Mouse (Mus musculus) embryonic fibroblast, embryonic 13.5 days (primary cell): Measurements from ENCODE around the gene Trim54. TPM values are rescaled to one million over a fixed set of nuclear protein-coding genes. Genes with fewer than 3 reads are reported as not detected.
A peak's percentile ranks its signal among the peaks of the same experiment; 100 is the strongest.

Experiments used
- H3K27ac ChIP-seq: 2 replicates; pipeline ENCODE4 v1.5.1; 2012; ENCODE audit warnings: low read length, control low read depth, inconsistent platforms; ENCODE audit not compliant: insufficient read depth
- H3K4me1 ChIP-seq: 2 replicates; pipeline ENCODE4 v1.6.1; 2011; ENCODE audit warnings: low read length; ENCODE audit not compliant: control insufficient read depth, insufficient read depth
- H3K4me3 ChIP-seq: 2 replicates; pipeline ENCODE4 v1.5.1; 2011; ENCODE audit warnings: mild to moderate bottlenecking, control low read depth, low read length; ENCODE audit not compliant: insufficient read depth
- CTCF ChIP-seq: IDR thresholded peaks from 2 replicates; pipeline ENCODE4 v1.5.1; 2011; ENCODE audit warnings: mild to moderate bottlenecking, control low read depth, low read length, moderate library complexity, borderline replicate concordance; ENCODE audit not compliant: insufficient read depth
- POLR2A ChIP-seq: IDR thresholded peaks from 2 replicates; pipeline ENCODE4 v1.6.1; 2011; ENCODE audit warnings: low read depth, mild to moderate bottlenecking, control low read depth, low read length, moderate library complexity
- polyA plus RNA-seq: library from polyadenylated mRNA; stranded (reverse); fragments of >200 nt; gene quantifications from 2 replicates; pipeline ENCODE4 v1.2.4, GENCODE M21; 2011; ENCODE audit warnings: low read depth; ENCODE audit not compliant: missing spikeins, insufficient read length

Gene Trim54
- polyA plus RNA-seq, 1 experiment, result not detected

GRCm38 (mm10) chr5:31083949-31084348 is 32.6 kb upstream of the Trim54 start:
- Histone ChIP-seq H3K4me3 (no peak overlapping the region), H3K4me1 (peaks cover 12% of the 10 kb centered on the region), H3K27ac (no peak overlapping the region)
- TF ChIP-seq CTCF, result no peak
- no peak for TF ChIP-seq POLR2A

DNA sequence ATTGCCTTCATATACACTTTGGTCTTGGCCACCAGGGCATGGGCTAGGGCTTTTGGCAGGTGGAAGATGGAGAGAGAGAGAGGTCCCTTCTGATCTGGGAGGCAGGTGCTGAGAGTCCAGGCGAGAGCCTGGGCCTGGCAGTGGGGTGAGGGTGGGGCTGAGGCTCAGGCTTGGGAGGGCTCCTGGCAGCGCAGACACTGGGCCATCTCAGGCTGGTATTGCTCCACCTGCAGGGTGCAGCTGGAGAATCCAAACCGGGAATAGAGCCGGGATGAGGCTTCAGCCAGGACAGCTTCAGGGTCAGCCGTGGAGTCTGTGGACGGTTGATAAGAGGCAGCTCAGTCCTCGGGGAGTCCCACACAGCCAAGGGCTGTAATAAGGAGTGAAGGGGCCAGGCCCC is 29.9 kb upstream of the Trim54 start:
- TF ChIP-seq CTCF (no peak), POLR2A (no peak)
- Histone ChIP-seq H3K27ac (no peak overlapping the region), H3K4me3 (no peak overlapping the region), H3K4me1 (peaks cover 12% of the 10 kb centered on the region)

GRCm38 (mm10) chr5:31087131-31087530 is 29.4 kb upstream of the Trim54 start:
- Histone ChIP-seq H3K27ac (no peak overlapping the region), H3K4me1 (peaks cover 12% of the 10 kb centered on the region), H3K4me3 (no peak overlapping the region)
- TF ChIP-seq CTCF (no peak), POLR2A (no peak)

DNA sequence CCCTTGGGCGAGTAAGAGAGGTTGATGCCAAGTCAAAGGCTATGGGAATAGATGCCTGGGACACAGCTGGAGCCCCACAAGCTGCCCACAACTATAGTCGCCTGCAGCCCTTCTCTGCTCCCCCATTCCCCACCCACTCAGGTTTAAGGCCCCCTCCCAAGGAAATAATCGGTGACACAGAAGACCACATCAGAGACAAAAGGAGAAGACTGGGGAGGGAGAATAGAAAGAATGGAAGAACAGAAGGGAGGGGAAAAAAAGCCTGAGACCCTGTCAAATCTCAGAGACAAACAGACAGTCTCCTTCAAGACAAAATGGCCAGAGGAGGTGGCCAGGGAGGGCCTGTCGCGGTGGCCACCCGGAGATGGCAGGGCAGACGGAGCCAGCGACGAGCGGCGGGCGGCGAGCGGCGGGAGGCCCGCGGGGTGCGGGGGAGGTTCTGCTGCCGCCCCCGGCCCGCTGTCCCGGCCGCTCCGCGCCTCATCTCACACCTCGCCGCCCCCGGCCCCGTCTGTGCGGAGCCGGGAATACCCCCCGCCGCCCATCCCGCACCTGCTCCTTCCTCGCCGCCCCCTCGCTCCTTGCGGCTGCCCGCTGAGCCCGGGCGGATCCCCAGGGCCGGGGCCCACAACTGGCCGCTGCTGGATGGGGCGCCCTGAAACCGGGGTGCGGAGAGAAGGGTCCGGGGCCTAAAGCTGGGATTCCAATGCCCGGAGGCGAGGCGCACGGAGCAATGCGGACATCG is 24.1 kb upstream of the Trim54 start:
- H3K4me1 ChIP-seq, result 0 out of 2 replicates have a peak, but pooled peaks cover under 1% of the 10 kb centered on the region
- no peak overlapping the region for H3K4me3 ChIP-seq
- TF ChIP-seq CTCF, result no peak
- no peak for TF ChIP-seq POLR2A
- H3K27ac ChIP-seq, result no peak overlapping the region

DNA sequence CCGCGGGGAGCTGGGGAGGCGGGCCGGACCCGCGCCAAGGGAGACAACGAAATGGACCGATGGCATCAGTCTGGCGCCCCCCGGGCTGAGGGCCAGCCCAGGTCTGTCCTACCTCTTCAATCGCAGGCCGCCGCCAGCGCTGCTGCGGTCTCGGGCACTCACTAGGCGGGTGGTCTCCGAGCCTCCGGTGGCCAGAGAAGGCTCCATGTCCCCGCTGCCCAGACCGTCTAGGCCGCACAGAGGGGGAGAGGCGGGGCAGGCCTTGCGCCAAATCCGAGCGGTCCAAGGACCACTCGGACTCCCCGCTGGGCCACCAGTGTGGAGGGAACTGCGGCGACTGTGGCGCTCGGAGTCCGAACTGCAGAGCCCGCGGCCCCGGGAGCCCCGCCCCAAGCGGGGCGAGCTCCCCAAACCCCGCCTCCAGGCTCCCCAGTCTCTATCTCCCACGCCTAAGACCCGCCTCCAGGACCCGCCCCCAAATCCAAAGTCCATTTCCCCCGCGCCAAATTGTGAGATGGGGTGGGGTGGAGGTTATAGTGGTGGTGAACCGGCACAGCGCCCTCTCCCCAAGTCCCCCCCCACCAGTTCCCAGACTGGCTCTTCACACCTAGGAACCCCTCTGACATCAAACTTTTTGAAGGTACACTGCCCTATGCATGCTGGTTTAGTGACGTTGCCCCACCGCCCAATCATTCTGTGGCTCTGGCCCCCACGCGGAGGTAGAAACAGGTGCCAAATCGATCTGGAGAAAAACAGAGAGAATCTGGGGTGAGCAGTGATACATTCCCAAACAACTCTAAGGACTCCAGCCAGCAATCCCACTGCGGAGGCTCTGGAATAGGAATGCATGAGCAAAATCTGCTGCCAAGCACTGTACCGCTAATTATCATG is 23.1 kb upstream of the Trim54 start:
- Histone ChIP-seq H3K27ac (no peak overlapping the region), H3K4me1 (no peaks in the 10 kb centered on the region), H3K4me3 (peak overlapping the region; percentile 9; the same call in 1 of the 2 replicates)
- TF ChIP-seq CTCF, result no peak
- TF ChIP-seq POLR2A, result no peak

GRCm38 (mm10) chr5:31094100-31094798 is 22.3 kb upstream of the Trim54 start:
- H3K4me3 ChIP-seq, result no peak overlapping the region
- no peak overlapping the region for H3K27ac ChIP-seq
- no peak for TF ChIP-seq POLR2A
- no peak for TF ChIP-seq CTCF
- H3K4me1 ChIP-seq, result no peaks in the 10 kb centered on the region

DNA sequence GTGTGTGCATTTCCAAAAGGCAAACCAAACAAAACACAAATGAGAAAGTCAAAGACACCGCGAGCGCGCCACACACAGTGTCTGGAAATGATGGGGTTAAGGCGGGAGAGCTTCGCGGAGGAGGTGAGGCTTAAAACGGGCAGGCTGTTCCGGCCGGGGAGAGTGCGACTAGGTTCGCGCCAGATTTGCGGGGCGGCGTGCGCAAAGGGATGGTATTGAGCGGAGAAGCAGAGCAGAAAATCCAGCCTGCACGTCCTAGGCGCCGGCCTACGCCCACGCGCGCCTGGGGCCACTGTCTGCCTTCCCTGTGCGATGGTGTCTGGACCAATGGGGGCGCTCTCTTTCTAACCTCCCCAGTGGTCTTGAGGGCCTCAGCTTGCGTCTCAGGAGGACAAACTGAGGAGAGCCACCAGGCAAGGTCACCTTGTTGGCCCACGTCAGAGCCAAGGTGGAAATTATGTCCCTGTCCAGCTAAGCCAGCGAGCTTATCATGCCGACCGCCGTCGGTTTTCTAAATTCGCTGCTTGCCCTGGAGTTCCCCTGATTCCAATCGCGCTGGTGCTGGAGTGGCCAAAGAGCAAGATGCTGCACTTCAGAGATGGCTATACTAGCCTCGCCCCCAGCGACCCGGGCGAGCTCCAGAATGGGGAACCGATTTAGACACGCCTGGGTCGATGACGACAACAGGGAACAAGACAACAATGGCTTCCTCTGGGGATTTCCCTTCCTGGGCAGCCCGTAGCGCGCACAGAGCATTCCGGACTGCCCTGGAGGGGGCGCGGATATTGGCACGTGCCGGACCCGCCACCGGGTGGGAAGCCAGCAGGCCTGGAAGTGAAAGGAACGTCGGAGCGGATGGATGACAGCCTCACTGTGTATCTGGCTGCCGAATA is 21.5 kb upstream of the Trim54 start:
- Histone ChIP-seq H3K27ac (no peak overlapping the region), H3K4me1 (no peaks in the 10 kb centered on the region), H3K4me3 (0 out of 2 replicates have a peak overlapping the region, but pooled peaks have one; percentile 8)
- no peak for TF ChIP-seq POLR2A
- TF ChIP-seq CTCF, result no peak

DNA sequence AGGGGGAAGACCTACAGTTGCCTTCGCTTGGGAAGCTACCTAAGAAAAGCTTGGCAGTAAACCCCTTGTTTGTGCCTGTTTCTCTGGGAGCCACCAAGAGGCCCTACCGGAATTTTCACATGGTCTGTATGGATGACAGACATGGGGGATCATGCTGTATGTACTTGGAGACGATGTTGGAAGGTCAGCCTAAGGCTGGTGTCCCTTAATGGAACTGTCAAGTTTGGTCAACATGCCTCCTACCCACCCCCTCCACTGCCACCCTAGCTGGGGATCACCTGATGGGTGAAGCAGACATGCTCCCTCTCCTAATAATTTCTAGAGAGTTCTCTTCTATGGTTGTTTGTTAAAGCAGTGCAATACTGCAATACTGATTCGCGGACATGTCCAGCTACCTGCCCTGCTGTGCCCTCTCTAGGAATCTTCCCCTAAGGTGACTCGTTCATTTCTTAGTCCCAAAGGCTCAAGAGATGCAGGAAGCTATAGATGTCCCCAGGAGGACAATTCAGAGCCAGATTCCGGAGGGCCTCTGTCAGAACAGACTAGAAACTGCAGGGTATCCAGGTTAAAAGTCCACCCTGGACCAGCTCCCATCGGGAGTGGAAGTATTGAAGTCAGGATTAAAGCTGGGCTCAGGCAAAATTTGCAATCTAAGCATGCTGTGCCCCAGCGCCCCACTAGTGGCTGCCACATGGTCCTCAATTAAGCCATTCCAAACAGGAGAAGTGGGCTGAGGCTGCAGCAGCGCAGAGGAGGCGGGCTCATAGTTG is 20.6 kb upstream of the Trim54 start:
- TF ChIP-seq POLR2A, result no peak
- TF ChIP-seq CTCF, result no peak
- Histone ChIP-seq H3K4me1 (no peaks in the 10 kb centered on the region), H3K4me3 (no peak overlapping the region), H3K27ac (no peak overlapping the region)
